Mouse (Mus musculus) limb, embryonic 14.5 days (tissue): ENCODE results near the gene Syt2. TPM values are rescaled to one million over a fixed set of nuclear protein-coding genes. Genes with fewer than 3 reads are reported as not detected.

Experiments used
- ATAC-seq: fragments of 200-750 bp; cut with Nextera tagmentation; 2 replicates; pipeline ENCODE4 v1.8.0; 2017; ENCODE audit warnings: low read depth, moderate number of reproducible peaks, moderate TSS enrichment; ENCODE audit not compliant: low FRiP score
- DNase-seq: peaks from one replicate; pipeline ENCODE4 v3.0.0-alpha.2; 2015; ENCODE audit warnings: low spot score
- H3K27ac ChIP-seq: fragments of 300-500 bp; sonication (generic); replicated peaks from 2 replicates; pipeline ENCODE4 v1.5.1; 2014; ENCODE audit warnings: low read depth, mild to moderate bottlenecking, low read length, moderate library complexity, mixed read lengths
- H3K27me3 ChIP-seq: fragments of 300-500 bp; sonication (generic); 2 replicates; pipeline ENCODE4 v1.6.1; 2014; ENCODE audit warnings: low read length, mixed read lengths; ENCODE audit not compliant: control insufficient read depth, insufficient read depth
- H3K36me3 ChIP-seq: fragments of 300-500 bp; sonication (generic); 2 replicates; pipeline ENCODE4 v1.6.1; 2014; ENCODE audit warnings: mild to moderate bottlenecking, low read length, moderate library complexity, mixed read lengths; ENCODE audit not compliant: control insufficient read depth, insufficient read depth
- H3K4me1 ChIP-seq: fragments of 300-500 bp; sonication (generic); 2 replicates; pipeline ENCODE4 v1.6.1; 2014; ENCODE audit warnings: antibody characterized with exemption, low read length, mixed read lengths; ENCODE audit not compliant: control insufficient read depth, insufficient read depth
- H3K4me2 ChIP-seq: fragments of 300-500 bp; sonication (generic); replicated peaks from 2 replicates; pipeline ENCODE4 v1.6.1; 2014; ENCODE audit warnings: low read depth, mild to moderate bottlenecking, low read length, moderate library complexity; ENCODE audit not compliant: severe bottlenecking
- H3K4me3 ChIP-seq: fragments of 300-500 bp; sonication (generic); replicated peaks from 2 replicates; pipeline ENCODE4 v1.5.1; 2014; ENCODE audit warnings: low read length
- H3K9ac ChIP-seq: fragments of 300-500 bp; sonication (generic); 2 replicates; pipeline ENCODE4 v1.6.1; 2014; ENCODE audit warnings: mild to moderate bottlenecking, low read depth, low read length, moderate library complexity; ENCODE audit not compliant: severe bottlenecking
- H3K9me3 ChIP-seq: fragments of 300-500 bp; sonication (generic); 2 replicates; pipeline ENCODE4 v1.6.1; 2016; ENCODE audit warnings: low read length; ENCODE audit not compliant: control insufficient read depth
- POLR2A ChIP-seq: fragments of 200-500 bp; IDR thresholded peaks from 2 replicates; pipeline ENCODE4 v1.8.0; 2012; ENCODE audit warnings: inconsistent platforms, mild to moderate bottlenecking, moderate library complexity, borderline replicate concordance; ENCODE audit not compliant: insufficient read depth, insufficient read length; ENCODE audit errors: extremely low read depth
- WGBS: fragments of 180-500 bp; shearing (Covaris S2); extraction: QIAGEN DNeasy Blood & Tissue Kit; methylation state at CpG from one replicate; pipeline ENCODE4 v1.1.7; 2014; 5-methylcytosine and 5-hydroxymethylcytosine counted together
- polyA plus RNA-seq, 2 experiments: library from polyadenylated mRNA; depleted of rRNA in 1 of 2; stranded (reverse) in 1 of 2; unstranded in 1 of 2; fragments of >200 nt; fragmentation: Nextera tagmentation in 1 of 2; extraction: Ambion mirVana in 1 of 2; gene quantifications; 2 replicates each; pipeline versions ENCODE4 v1.2.1 to v1.2.3; 2012 to 2014

The Syt2 gene
- polyA plus RNA-seq, 2 experiments: 0.44 to 1.5 TPM

- DNase-seq: no peak
Observed at GRCm38 (mm10) chr1:134772821-134773220, 126.3 kb downstream of the Syt2 start.

DNA sequence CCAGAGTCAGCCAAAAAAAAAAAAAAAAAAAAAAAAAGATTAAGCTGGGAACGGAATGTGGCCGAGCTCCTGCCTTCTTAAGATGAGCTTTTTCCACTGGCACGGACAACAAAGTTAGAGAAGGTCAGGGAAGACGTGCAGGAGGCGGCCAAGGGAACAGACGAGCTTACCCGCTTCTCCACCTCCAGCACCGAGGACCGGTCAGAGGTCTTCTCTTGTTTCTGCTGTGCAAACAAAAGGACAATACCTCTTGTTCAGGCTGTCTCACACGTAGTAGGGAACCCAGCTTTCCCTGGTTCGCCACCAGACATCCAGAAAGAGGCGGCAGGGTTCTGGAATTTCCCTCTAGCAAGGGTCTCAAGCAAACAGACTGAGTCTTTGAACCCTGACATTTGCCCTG is 126.8 kb downstream of the Syt2 start:
- TF ChIP-seq POLR2A: no peak
- Histone ChIP-seq H3K4me2 (no peak overlapping the region), H3K27ac (no peak overlapping the region), H3K36me3 (peaks cover 18% of the 10 kb centered on the region), H3K27me3 (no peaks in the 10 kb centered on the region), H3K4me3 (no peak overlapping the region), H3K4me1 (peaks cover 28% of the 10 kb centered on the region), H3K9ac (no peak overlapping the region), H3K9me3 (no peaks in the 10 kb centered on the region)
- ATAC-seq: no peak
- no peak for DNase-seq
- WGBS: 76% methylated on average over 12 of the region's 12 CpGs

More at GRCm38 (mm10) chr1:134772821-134773220, 126.3 kb downstream of the Syt2 start:
- H3K4me1 ChIP-seq: peaks cover 24% of the 10 kb centered on the region
- no peak for ATAC-seq
- no peak overlapping the region for H3K4me2 ChIP-seq
- peaks cover 21% of the 10 kb centered on the region for H3K36me3 ChIP-seq
- no peaks in the 10 kb centered on the region for H3K9me3 ChIP-seq
- no peaks in the 10 kb centered on the region for H3K27me3 ChIP-seq
- TF ChIP-seq POLR2A: no peak
- no peak overlapping the region for H3K9ac ChIP-seq
- 80% methylated on average over 3 of the region's 3 CpGs for WGBS
- no peak overlapping the region for H3K27ac ChIP-seq
- H3K4me3 ChIP-seq: no peak overlapping the region

- 76% methylated on average over 2 of the region's 2 CpGs for WGBS
- peaks cover 17% of the 10 kb centered on the region for H3K36me3 ChIP-seq
- ATAC-seq: no peak
- no peak overlapping the region for H3K4me3 ChIP-seq
- H3K27me3 ChIP-seq: no peaks in the 10 kb centered on the region
- H3K9ac ChIP-seq: no peak overlapping the region
- no peak for DNase-seq
- no peak overlapping the region for H3K4me2 ChIP-seq
- H3K27ac ChIP-seq: peak overlapping the region; percentile 83
- TF ChIP-seq POLR2A: no peak
- H3K9me3 ChIP-seq: no peaks in the 10 kb centered on the region
- peaks cover 28% of the 10 kb centered on the region for H3K4me1 ChIP-seq
Observed at GRCm38 (mm10) chr1:134774247-134774646, 127.8 kb downstream of the Syt2 start.

DNA sequence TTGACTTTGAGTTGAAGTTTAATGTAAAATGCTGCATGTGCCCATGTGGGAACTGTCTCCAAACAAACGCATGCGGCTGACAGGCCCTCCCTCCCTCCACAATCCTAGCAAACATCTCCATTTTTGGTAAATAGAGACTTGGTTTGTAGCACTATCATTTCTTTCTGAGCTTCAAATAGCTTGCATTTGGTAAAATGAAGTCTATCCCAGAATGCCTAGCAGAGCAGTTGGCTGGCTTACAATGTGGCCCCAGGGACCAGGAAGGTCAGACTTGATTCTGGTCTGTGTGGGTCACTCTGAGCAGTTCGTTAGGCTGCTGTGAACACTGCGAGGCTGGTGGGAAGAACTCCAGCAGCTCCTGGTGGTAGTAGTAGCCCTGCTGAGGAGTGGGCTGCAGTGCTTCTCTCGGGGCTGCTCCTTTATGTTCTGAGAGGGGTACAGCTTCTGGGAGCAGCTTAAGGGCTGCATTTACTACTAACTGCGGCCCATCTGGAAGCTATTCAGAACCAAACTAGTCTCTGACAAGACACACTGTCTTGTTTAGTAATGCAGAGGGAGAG is 128.3 kb downstream of the Syt2 start:
- whole genome bisulfite sequencing: 29% methylated on average over 6 of the region's 6 CpGs
- TF ChIP-seq POLR2A: no peak
- Histone ChIP-seq H3K9me3 (no peaks in the 10 kb centered on the region), H3K4me3 (no peak overlapping the region), H3K27me3 (no peaks in the 10 kb centered on the region), H3K36me3 (peaks cover 17% of the 10 kb centered on the region), H3K27ac (peak overlapping the region; percentile 83), H3K4me2 (no peak overlapping the region), H3K9ac (no peak overlapping the region), H3K4me1 (peaks cover 28% of the 10 kb centered on the region)
- ATAC-seq: peak; percentile 33; the same call in 1 of the 2 replicates
- no peak for DNase-seq

- peaks cover 28% of the 10 kb centered on the region for H3K4me1 ChIP-seq
Observed at GRCm38 (mm10) chr1:134775631-134776030, 129.2 kb downstream of the Syt2 start.

More at GRCm38 (mm10) chr1:134775631-134776030, 129.2 kb downstream of the Syt2 start:
- Histone ChIP-seq H3K9me3 (no peaks in the 10 kb centered on the region), H3K4me2 (no peak overlapping the region), H3K36me3 (peaks cover 17% of the 10 kb centered on the region), H3K27me3 (no peaks in the 10 kb centered on the region), H3K27ac (no peak overlapping the region), H3K9ac (no peak overlapping the region), H3K4me3 (no peak overlapping the region)
- no peak for TF ChIP-seq POLR2A
- 16% methylated on average over 3 of the region's 3 CpGs for WGBS
- DNase-seq (no peak), ATAC-seq (no peak)
